In the genomic region with DNA sequence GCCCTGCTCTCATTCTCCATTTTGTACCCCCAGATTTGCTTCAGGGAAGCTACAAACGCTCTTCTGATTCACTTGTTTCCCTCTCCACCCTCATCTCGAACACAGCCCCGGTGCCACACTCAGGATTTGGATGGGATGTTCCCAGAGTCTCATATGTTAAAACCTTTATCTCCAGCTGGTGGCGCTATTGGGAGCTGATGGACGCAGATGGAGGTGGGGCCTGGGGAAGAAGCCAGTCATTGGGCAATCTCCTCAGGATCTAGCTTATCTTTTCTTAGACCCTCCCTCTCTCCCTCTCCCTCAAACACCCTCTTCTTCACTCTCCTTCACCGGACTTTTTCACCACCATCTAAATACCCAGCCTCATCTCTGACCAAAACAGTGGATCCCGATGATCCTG, we compare ENCODE assay signal across 9 mouse cellular contexts. TPM values are rescaled to one million over a fixed set of nuclear protein-coding genes. Genes with fewer than 3 reads are reported as not detected.
A peak's percentile ranks its signal among the peaks of the same experiment; 100 is the strongest.
DNase-seq lines count a peak whose midpoint lies in the region; ATAC-seq and TF ChIP-seq lines count a peak whose summit lies in the region.
"Had no signal": no experiment of that assay in that cellular context is flagged by ENCODE, and none has a peak within 500 bp of the region (broad histone marks: within the 10 kb centered on the region; RNA-seq: fewer than 3 reads in every experiment).

No protein-coding gene starts in this region.

- no peak overlapping the region for H3K9ac ChIP-seq in heart, adult 2 months (ENCODE audit: low read depth, low read length)
- H3K9ac ChIP-seq in forebrain, embryonic 11.5 days (ENCODE audit: low read length) = no peak overlapping the region
- H3K9ac ChIP-seq: neural tube, embryonic 12.5 days had no signal

- 0 out of 2 replicates have a peak, but pooled peaks have one; percentile 31 for ATAC-seq in cerebellum, adult (ENCODE audit: insufficient number of reproducible peaks, low FRiP score, low TSS enrichment)
- no peak for ATAC-seq in forebrain, embryonic 11.5 days (replicated peaks; ENCODE audit: low FRiP score)

- TF ChIP-seq EP300 in heart, adult 2 months (IDR thresholded peaks at IDR 0.05; ENCODE audit: insufficient read depth, low read depth, low read length) = no peak

- H3K4me2 ChIP-seq in forebrain, embryonic 11.5 days (ENCODE audit: low read depth, low read length, severe bottlenecking) = no peak overlapping the region
- H3K4me2 ChIP-seq: neural tube, embryonic 12.5 days had no signal

- 25% methylated on average over 7 of the region's 7 CpGs for WGBS in heart, adult 2 months
- WGBS in forebrain, embryonic 11.5 days = 37% methylated on average over 7 of the region's 7 CpGs

- H3K27me3 ChIP-seq in heart, adult 2 months (ENCODE audit: control insufficient read depth, insufficient read depth, low read length) = no peaks in the 10 kb centered on the region
- no peaks in the 10 kb centered on the region for H3K27me3 ChIP-seq in forebrain, embryonic 11.5 days (ENCODE audit: control insufficient read depth, insufficient read depth, low read length)
- H3K27me3 ChIP-seq: neural tube, embryonic 12.5 days had no signal

- no peak overlapping the region for H3K4me3 ChIP-seq in heart, adult 2 months
- no peak overlapping the region for H3K4me3 ChIP-seq in forebrain, embryonic 11.5 days (ENCODE audit: low read depth, low read length)
- H3K4me3 ChIP-seq: neural tube, embryonic 12.5 days had no signal

- intact Hi-C loops in heart, adult 2 months (cut with DNase I) = no loop called here

- no peak for TF ChIP-seq POLR2A in heart, adult 2 months (IDR thresholded peaks at IDR 0.05; ENCODE audit: insufficient read depth, low read depth, low read length)

- no peaks in the 10 kb centered on the region for H3K36me3 ChIP-seq in heart, adult 2 months (ENCODE audit: control insufficient read depth, insufficient read depth, low read length)
- no peaks in the 10 kb centered on the region for H3K36me3 ChIP-seq in forebrain, embryonic 11.5 days (ENCODE audit: control insufficient read depth, insufficient read depth, low read length)
- H3K36me3 ChIP-seq: neural tube, embryonic 12.5 days had no signal

- no peak for DNase-seq in heart, adult 2 months
- no peak for DNase-seq in heart, adult 9 months (ENCODE audit: low spot score in 2 of 2)
- DNase-seq in thymus, postnatal 0 days (ENCODE audit: low spot score) = peak; percentile 18
- DNase-seq in thymus, adult 18-20 months = no peak
- DNase-seq in heart, postnatal 4 days = peak; percentile 11
- DNase-seq in lung, postnatal 36 days = peak; percentile 88
- DNase-seq in forebrain, embryonic 11.5 days (ENCODE audit: low spot score) = no peak

- H3K79me2 ChIP-seq in heart, adult 2 months (replicated peaks; ENCODE audit: control insufficient read depth, insufficient read depth, low read length) = no peaks in the 10 kb centered on the region

- no peak overlapping the region for H3K27ac ChIP-seq in heart, adult 2 months
- no peak overlapping the region for H3K27ac ChIP-seq in forebrain, embryonic 11.5 days (ENCODE audit: low read depth, low read length)
- H3K27ac ChIP-seq: neural tube, embryonic 12.5 days had no signal

- peak; percentile 51 for TF ChIP-seq CTCF in heart, adult 2 months (IDR thresholded peaks at IDR 0.05)

- H3K4me1 ChIP-seq in heart, adult 2 months (ENCODE audit: control insufficient read depth, insufficient read depth, low read length) = no peaks in the 10 kb centered on the region
- H3K4me1 ChIP-seq in forebrain, embryonic 11.5 days (replicated peaks; ENCODE audit: control insufficient read depth, insufficient read depth, low read length) = no peaks in the 10 kb centered on the region

- H3K9me3 ChIP-seq in forebrain, embryonic 11.5 days (ENCODE audit: control insufficient read depth, low read length) = no peaks in the 10 kb centered on the region
- H3K9me3 ChIP-seq: neural tube, embryonic 12.5 days had no signal

RNA-seq across cellular contexts. Expression of a gene that starts 31.9 kb away (rescaled TPM):
- not detected for total RNA-seq in heart, adult 2 months (2021)
- 0.27 TPM in 1 of 2 replicates, not detected in the other for polyA plus RNA-seq in heart, adult 2 months (2012; rRNA removed)
- polyA plus RNA-seq in thymus, postnatal 0 days (2015; fragmentation: Nextera tagmentation; extraction: Ambion mirVana) = 6.2 and 8.1 TPM in 2 replicates
- total RNA-seq in heart, postnatal 4 days (2021) = not detected
- polyA plus RNA-seq in forebrain, embryonic 11.5 days (2014; fragmentation: Nextera tagmentation; extraction: Ambion mirVana) = not detected in 2 replicates
- polyA plus RNA-seq: neural tube, embryonic 12.5 days had no signal

RNA-seq across cellular contexts. Expression of a gene that starts 32.1 kb away (rescaled TPM):
- under 1 TPM; 0.23 to 0.32 TPM for total RNA-seq in heart, adult 2 months (2021)
- polyA plus RNA-seq in heart, adult 2 months (2012; rRNA removed) = 0.53 and 0.70 TPM in 2 replicates
- polyA plus RNA-seq in thymus, postnatal 0 days (2015; fragmentation: Nextera tagmentation; extraction: Ambion mirVana) = 0.10 and 0.18 TPM in 2 replicates
- total RNA-seq in heart, postnatal 4 days (2021) = under 1 TPM; 0.29 to 0.41 TPM
- polyA plus RNA-seq in forebrain, embryonic 11.5 days (2014; fragmentation: Nextera tagmentation; extraction: Ambion mirVana) = 2.3 and 2.5 TPM in 2 replicates

Comparison
In these comparisons a context has a peak if more than half of its experiments do, and no peak if none do; other contexts are left out.
1. DNase-seq: peak in thymus, postnatal 0 days (single experiment), heart, postnatal 4 days (single experiment) and lung, postnatal 36 days (single experiment); none in heart, adult 2 months (0 of 2), heart, adult 9 months (0 of 2), thymus, adult 18-20 months (0 of 2) and forebrain, embryonic 11.5 days (single experiment).